23 mouse cellular contexts compared by ENCODE assay signal in the genomic region with DNA sequence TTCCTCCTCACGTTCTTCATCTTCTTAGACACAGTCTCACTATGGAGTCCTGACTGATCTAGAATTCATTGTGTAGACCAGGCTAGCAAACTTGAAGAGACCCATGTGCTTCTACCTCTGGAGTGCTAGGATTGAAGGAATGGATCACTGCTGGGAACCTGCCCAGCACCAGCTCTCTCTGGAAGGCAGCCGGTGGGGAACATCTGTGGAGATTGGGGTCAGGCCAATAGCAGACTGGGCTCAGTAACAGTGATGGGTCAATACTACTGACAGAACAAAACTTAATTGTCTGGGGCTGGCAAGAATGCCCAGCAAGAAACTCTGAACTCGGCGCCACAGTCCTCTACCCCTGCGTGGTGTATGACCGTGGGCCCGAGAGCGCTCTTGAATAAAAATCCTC. TPM values are rescaled to one million over a fixed set of nuclear protein-coding genes. Genes with fewer than 3 reads are reported as not detected.
DNase-seq lines count a peak whose midpoint lies in the region; ATAC-seq lines count a peak whose summit lies in the region.
"Had no signal": no experiment of that assay in that cellular context is flagged by ENCODE, and none has a peak within 500 bp of the region (broad histone marks: within the 10 kb centered on the region; RNA-seq: fewer than 3 reads in every experiment).

No protein-coding gene starts in this region.

- H3K4me2 ChIP-seq in forebrain, embryonic 11.5 days (ENCODE audit: low read depth, low read length, severe bottlenecking): no peak overlapping the region
- H3K4me2 ChIP-seq: embryonic facial prominence, embryonic 13.5 days; embryonic facial prominence, embryonic 15.5 days; forebrain, embryonic 13.5 days; forebrain, embryonic 15.5 days had no signal

- intact Hi-C loops in gastrocnemius, postnatal 14 days (cut with DNase I; ENCODE audit: low total_unique reads): no loop called here

- H3K27ac ChIP-seq in forebrain, embryonic 11.5 days (ENCODE audit: low read depth, low read length): no peak overlapping the region
- H3K27ac ChIP-seq: embryonic facial prominence, embryonic 13.5 days; embryonic facial prominence, embryonic 15.5 days; forebrain, embryonic 10.5 days; forebrain, embryonic 13.5 days; forebrain, embryonic 15.5 days had no signal

- H3K36me3 ChIP-seq in forebrain, embryonic 11.5 days (ENCODE audit: control insufficient read depth, insufficient read depth, low read length): no peaks in the 10 kb centered on the region
- H3K36me3 ChIP-seq: forebrain, embryonic 15.5 days had no signal

- no peaks in the 10 kb centered on the region; the same call in 1 of the 2 replicates for H3K9me3 ChIP-seq in forebrain, embryonic 11.5 days (ENCODE audit: control insufficient read depth, low read length)
- H3K9me3 ChIP-seq: embryonic facial prominence, embryonic 13.5 days; embryonic facial prominence, embryonic 15.5 days; forebrain, embryonic 10.5 days; forebrain, embryonic 13.5 days; forebrain, embryonic 15.5 days had no signal

- no peak overlapping the region for H3K9ac ChIP-seq in forebrain, embryonic 11.5 days (ENCODE audit: low read length)
- H3K9ac ChIP-seq: embryonic facial prominence, embryonic 13.5 days; embryonic facial prominence, embryonic 15.5 days; forebrain, embryonic 13.5 days; forebrain, embryonic 15.5 days; forebrain, postnatal 0 days had no signal

- ATAC-seq in forebrain, embryonic 11.5 days (replicated peaks; ENCODE audit: low FRiP score): no peak
- ATAC-seq: activated CD4-positive, CD25-positive, alpha-beta regulatory T cell, adult 4 months; forebrain, embryonic 13.5 days; forebrain, embryonic 15.5 days; forebrain, postnatal 0 days; Patski had no signal

- H3K4me3 ChIP-seq in forebrain, embryonic 11.5 days (ENCODE audit: low read depth, low read length): no peak overlapping the region
- H3K4me3 ChIP-seq: embryonic facial prominence, embryonic 13.5 days; embryonic facial prominence, embryonic 15.5 days; erythroblast, embryonic 14.5 days; forebrain, embryonic 10.5 days; forebrain, embryonic 13.5 days; forebrain, embryonic 15.5 days had no signal

- 96% methylated on average over 8 of the region's 8 CpGs for WGBS in forebrain, embryonic 11.5 days

- no peaks in the 10 kb centered on the region for H3K27me3 ChIP-seq in forebrain, embryonic 11.5 days (ENCODE audit: control insufficient read depth, insufficient read depth, low read length)
- H3K27me3 ChIP-seq: embryonic facial prominence, embryonic 13.5 days; embryonic facial prominence, embryonic 15.5 days; forebrain, embryonic 13.5 days; forebrain, embryonic 15.5 days; Patski had no signal

- DNase-seq in gastrocnemius, adult 18-20 months (ENCODE audit: low spot score): peak; percentile 30
- no peak for DNase-seq in gastrocnemius, postnatal 10 days
- peak; percentile 14 for DNase-seq in gastrocnemius, postnatal 14 days
- no peak for DNase-seq in gastrocnemius, postnatal 25 days
- peak; percentile 61 for DNase-seq in 3T3-L1 (ENCODE audit: low read depth, low spot score)
- DNase-seq in adipocyte (ENCODE audit: low spot score): peak; percentile 70
- no peak for DNase-seq in forebrain, embryonic 11.5 days (ENCODE audit: low spot score)
- DNase-seq: adrenal gland, adult 2 months; adrenal gland, postnatal 10 days; adrenal gland, postnatal 36 days; cerebellum, adult 11-12 months; cerebellum, adult 2 months; cerebellum, adult 9-10 months; cerebellum, postnatal 25 days; forebrain, postnatal 0 days had no signal

- no peaks in the 10 kb centered on the region for H3K4me1 ChIP-seq in forebrain, embryonic 11.5 days (replicated peaks; ENCODE audit: control insufficient read depth, insufficient read depth, low read length)
- H3K4me1 ChIP-seq: embryonic facial prominence, embryonic 13.5 days; embryonic facial prominence, embryonic 15.5 days; forebrain, embryonic 10.5 days; forebrain, embryonic 13.5 days; forebrain, embryonic 15.5 days had no signal

RNA-seq across cellular contexts. Expression of gene Antxr2, which starts 25.1 kb away (rescaled TPM):
- 1 to 10 TPM; 8.3 to 10.0 TPM for total RNA-seq in gastrocnemius, adult 18-20 months (2021)
- 10 to 100 TPM; 25.8 to 35.6 TPM for total RNA-seq in gastrocnemius, postnatal 10 days (2021)
- 10 to 100 TPM; 16.2 to 19.3 TPM for total RNA-seq in gastrocnemius, postnatal 14 days (2021)
- total RNA-seq in gastrocnemius, postnatal 25 days (2021): 10 to 100 TPM in 1 of 2 experiments, 1 to 10 TPM in 1; 9.3 to 11.0 TPM
- 10.5 and 11.9 TPM in 2 replicates for polyA plus RNA-seq in forebrain, embryonic 11.5 days (2014; fragmentation: Nextera tagmentation; extraction: Ambion mirVana)

Comparison
In these comparisons a context has a peak if more than half of its experiments do, and no peak if none do; other contexts are left out.
1. DNase-seq: peak in gastrocnemius, adult 18-20 months (single experiment), gastrocnemius, postnatal 14 days (single experiment), 3T3-L1 (single experiment) and adipocyte (single experiment); none in gastrocnemius, postnatal 10 days (single experiment), gastrocnemius, postnatal 25 days (single experiment) and forebrain, embryonic 11.5 days (single experiment).